Comparison of ENCODE assay signal across 8 mouse cellular contexts in the genomic region with DNA sequence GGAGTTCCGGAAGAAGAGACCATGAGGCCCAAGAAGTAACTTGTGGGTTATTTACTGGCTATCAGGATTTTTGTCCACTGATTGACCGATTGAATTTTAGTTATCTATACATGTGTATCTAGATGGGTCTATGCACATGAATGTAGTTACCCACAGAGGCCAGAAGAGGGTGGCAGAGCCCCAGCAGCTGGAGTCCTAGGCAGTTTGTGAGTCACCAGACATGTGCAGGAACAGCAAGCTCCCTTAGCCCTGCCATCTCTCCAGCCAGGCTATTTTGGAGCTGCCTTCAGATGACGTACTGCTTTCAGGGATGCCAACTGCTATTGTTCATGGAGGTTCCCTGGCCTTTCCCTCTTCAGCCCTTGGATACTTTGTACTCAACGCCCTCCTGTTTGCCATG. TPM values are rescaled to one million over a fixed set of nuclear protein-coding genes. Genes with fewer than 3 reads are reported as not detected.
DNase-seq lines count a peak whose midpoint lies in the region; ATAC-seq lines count a peak whose summit lies in the region.

No protein-coding gene starts in this region.

- no peak for ATAC-seq in CD4-positive, CD25-positive, alpha-beta regulatory T cell, adult 4 months

- intact Hi-C loops in left cerebral cortex, postnatal 4 days (cut with DNase I): no loop called here
- intact Hi-C loops in left cerebral cortex, postnatal 10 days (cut with DNase I): no loop called here

- DNase-seq in CD4-positive, CD25-positive, alpha-beta regulatory T cell, adult 2 months (ENCODE audit: low read depth, low spot score): peak; percentile 16
- peak; percentile 29 for DNase-seq in left cerebral cortex, postnatal 4 days
- DNase-seq in left cerebral cortex, postnatal 10 days (ENCODE audit: extremely low spot score in 1 of 2, low spot score in 2 of 2): no peak
- DNase-seq in ZHBTc4 (ENCODE audit: low read depth, low spot score): peak; percentile 85
- peak; percentile 74 for DNase-seq in kidney, adult 9 months
- no peak for DNase-seq in urinary bladder, postnatal 10 days (ENCODE audit: low spot score)
- no peak for DNase-seq in ovary, postnatal 36 days (ENCODE audit: low spot score)

RNA-seq across cellular contexts. Expression of a gene that starts 5.3 kb away (rescaled TPM):
- polyA plus RNA-seq in CD4-positive, CD25-positive, alpha-beta regulatory T cell, adult 4 months (2017; shearing (Covaris generic)): not detected
- 1 to 10 TPM in 1 of 2 experiments, under 1 TPM in 1; 0.82 to 2.6 TPM for total RNA-seq in left cerebral cortex, postnatal 4 days (2021)
- total RNA-seq in left cerebral cortex, postnatal 10 days (2021): 1 to 10 TPM; 1.1 to 1.2 TPM

RNA-seq across cellular contexts. Expression of a gene that starts 14.3 kb away (rescaled TPM):
- 1 to 10 TPM; 1.2 to 3.5 TPM for polyA plus RNA-seq in CD4-positive, CD25-positive, alpha-beta regulatory T cell, adult 4 months (2017; shearing (Covaris generic))
- 10 to 100 TPM; 16.3 to 17.3 TPM for total RNA-seq in left cerebral cortex, postnatal 4 days (2021)
- 10 to 100 TPM; 10.1 to 11.9 TPM for total RNA-seq in left cerebral cortex, postnatal 10 days (2021)

RNA-seq across cellular contexts. Expression of a gene that starts 49.3 kb away (rescaled TPM):
- not detected for polyA plus RNA-seq in CD4-positive, CD25-positive, alpha-beta regulatory T cell, adult 4 months (2017; shearing (Covaris generic))
- 1 to 10 TPM; 2.2 to 3.7 TPM for total RNA-seq in left cerebral cortex, postnatal 4 days (2021)
- 1 to 10 TPM; 2.2 to 3.3 TPM for total RNA-seq in left cerebral cortex, postnatal 10 days (2021)

RNA-seq across cellular contexts. Expression of a gene that starts 51.4 kb away (rescaled TPM):
- polyA plus RNA-seq in CD4-positive, CD25-positive, alpha-beta regulatory T cell, adult 4 months (2017; shearing (Covaris generic)): not detected
- not detected for total RNA-seq in left cerebral cortex, postnatal 4 days (2021)
- not detected for total RNA-seq in left cerebral cortex, postnatal 10 days (2021)

RNA-seq across cellular contexts. Expression of a gene that starts 55.0 kb away (rescaled TPM):
- polyA plus RNA-seq in CD4-positive, CD25-positive, alpha-beta regulatory T cell, adult 4 months (2017; shearing (Covaris generic)): 10 to 100 TPM; 19.6 to 28.1 TPM
- 1 to 10 TPM; 1.2 to 2.4 TPM for total RNA-seq in left cerebral cortex, postnatal 4 days (2021)
- total RNA-seq in left cerebral cortex, postnatal 10 days (2021): 1 to 10 TPM; 4.9 TPM

Comparison
In these comparisons a context has a peak if more than half of its experiments do, and no peak if none do; other contexts are left out.
1. DNase-seq: peak in CD4-positive, CD25-positive, alpha-beta regulatory T cell, adult 2 months (single experiment), left cerebral cortex, postnatal 4 days (single experiment), ZHBTc4 (single experiment) and kidney, adult 9 months (single experiment); none in left cerebral cortex, postnatal 10 days (0 of 2), urinary bladder, postnatal 10 days (single experiment) and ovary, postnatal 36 days (single experiment).